Mouse (Mus musculus) lung, adult 2 months (tissue): ENCODE measurements around the gene Acad10. TPM values are rescaled to one million over a fixed set of nuclear protein-coding genes. Genes with fewer than 3 reads are reported as not detected.
A peak's percentile ranks its signal among the peaks of the same experiment; 100 is the strongest.

ENCODE experiments used
- DNase-seq: peaks from one replicate; pipeline ENCODE4 v3.0.0; 2022
- H3K4me1 ChIP-seq: fragments of 200-500 bp; 2 replicates; pipeline ENCODE4 v1.6.1; 2011; ENCODE audit warnings: low read length; ENCODE audit not compliant: control insufficient read depth, insufficient read depth
- H3K4me3 ChIP-seq: fragments of 200-500 bp; replicated peaks from 2 replicates; pipeline ENCODE3; 2011; ENCODE audit warnings: low read depth, mild to moderate bottlenecking, control low read depth, low read length; ENCODE audit errors: extremely low read depth
- CTCF ChIP-seq: fragments of 200-500 bp; IDR thresholded peaks from 2 replicates; pipeline ENCODE4 v1.5.1; 2011; ENCODE audit warnings: mild to moderate bottlenecking, low read length, control low read depth; ENCODE audit not compliant: insufficient read depth
- POLR2A ChIP-seq: fragments of 200-500 bp; IDR thresholded peaks from 2 replicates; pipeline ENCODE4 v1.6.1; 2011; ENCODE audit warnings: low read depth, mild to moderate bottlenecking, control low read depth, low read length, borderline replicate concordance; ENCODE audit errors: extremely low read depth
- WGBS: fragments of 180-500 bp; shearing (Covaris S2); methylation state at CpG from one replicate; pipeline ENCODE4 v1.1.7; 2018; 5-methylcytosine and 5-hydroxymethylcytosine counted together
- polyA plus RNA-seq: library from polyadenylated mRNA; depleted of rRNA; stranded (reverse); fragments of >200 nt; gene quantifications from 2 replicates; pipeline ENCODE4 v1.2.3, GENCODE M21; 2012

Gene Acad10
- polyA plus RNA-seq, 1 experiment = 7.0 TPM

DNA sequence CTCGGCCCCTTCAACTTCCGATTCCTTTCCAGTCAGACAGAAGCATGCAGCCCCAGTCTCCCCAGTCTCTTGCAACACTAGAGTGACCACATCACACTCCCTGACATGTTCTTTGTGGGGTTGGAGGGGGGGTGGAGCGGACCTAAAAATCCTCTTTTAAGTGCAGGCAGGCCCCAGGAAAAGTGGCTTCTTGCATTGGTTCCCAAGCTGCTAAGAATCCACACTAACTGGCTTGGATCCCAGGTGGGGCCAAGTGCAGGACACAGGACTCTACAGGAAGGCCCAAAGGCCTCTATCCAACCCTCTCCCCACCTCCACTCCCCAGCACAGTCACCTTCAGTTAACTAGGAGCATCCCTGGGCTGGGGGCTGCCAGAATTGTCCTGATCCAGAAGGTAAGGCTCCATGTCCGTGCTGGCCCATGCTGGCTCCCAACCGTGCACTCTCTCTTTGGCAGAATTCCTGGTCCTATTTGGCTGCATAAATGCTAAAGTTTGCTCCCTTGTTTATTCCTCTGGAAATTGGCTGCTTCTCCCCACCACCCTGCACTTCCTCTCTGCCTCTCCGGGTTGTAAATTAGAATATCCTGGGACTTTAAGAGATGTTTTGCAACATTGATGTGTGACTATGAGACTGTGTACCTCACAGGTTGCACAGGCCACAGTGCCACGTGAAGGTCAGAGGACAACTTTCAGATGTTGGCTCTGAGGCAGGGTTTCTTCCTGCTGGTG lies 30.3 kb upstream of the Acad10 start:
- TF ChIP-seq POLR2A (no peak), CTCF (no peak)
- Histone ChIP-seq H3K4me1 (no peaks in the 10 kb centered on the region; the same call in 1 of the 2 replicates), H3K4me3 (no peak overlapping the region)
- 42% methylated on average over 7 of the region's 7 CpGs for WGBS
- peak; percentile 24 for DNase-seq

DNA sequence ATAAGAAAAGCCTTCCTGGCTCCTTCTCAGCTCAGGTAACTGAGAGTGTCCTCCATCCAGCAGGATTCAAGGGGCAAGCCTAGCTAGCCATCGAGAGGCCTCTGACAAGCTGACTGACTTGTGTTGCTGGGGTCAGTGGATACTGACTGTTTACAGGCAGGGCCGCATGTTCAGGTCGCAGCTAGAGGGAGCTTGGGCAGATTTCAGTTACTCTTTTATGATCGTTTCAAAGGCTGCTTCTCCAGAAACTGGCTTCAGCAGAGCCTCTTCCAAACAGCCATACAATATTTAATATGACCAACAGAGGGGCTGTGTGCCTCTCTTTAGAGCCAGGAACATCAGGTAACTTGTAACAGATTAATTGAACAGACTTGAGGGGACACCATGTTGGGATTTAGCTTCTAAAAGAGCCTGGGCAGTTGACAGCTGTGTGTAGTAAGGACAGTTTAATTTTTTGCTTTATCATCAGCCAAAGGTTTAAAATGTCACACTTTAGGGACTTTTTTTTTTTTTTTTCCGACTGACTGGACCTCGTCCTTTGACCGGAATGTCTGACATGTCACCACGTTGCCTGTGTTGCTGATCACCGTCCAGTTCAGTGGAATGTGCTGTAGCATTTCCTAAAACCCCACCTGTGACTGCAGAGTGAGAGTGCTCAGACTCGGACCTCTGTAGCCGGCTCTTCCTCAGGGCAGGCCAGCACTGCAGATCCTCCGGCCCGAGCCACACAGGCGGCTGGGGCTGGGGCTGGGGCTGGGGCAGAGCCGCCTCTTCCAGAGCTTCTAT lies 26.0 kb upstream of the Acad10 start:
- TF ChIP-seq CTCF (0 out of 2 replicates have a peak, but pooled peaks have one; percentile 4), POLR2A (no peak)
- Histone ChIP-seq H3K4me1 (no peaks in the 10 kb centered on the region; the same call in 1 of the 2 replicates), H3K4me3 (no peak overlapping the region)
- no peak for DNase-seq
- WGBS = 68% methylated on average over 15 of the region's 15 CpGs

DNA sequence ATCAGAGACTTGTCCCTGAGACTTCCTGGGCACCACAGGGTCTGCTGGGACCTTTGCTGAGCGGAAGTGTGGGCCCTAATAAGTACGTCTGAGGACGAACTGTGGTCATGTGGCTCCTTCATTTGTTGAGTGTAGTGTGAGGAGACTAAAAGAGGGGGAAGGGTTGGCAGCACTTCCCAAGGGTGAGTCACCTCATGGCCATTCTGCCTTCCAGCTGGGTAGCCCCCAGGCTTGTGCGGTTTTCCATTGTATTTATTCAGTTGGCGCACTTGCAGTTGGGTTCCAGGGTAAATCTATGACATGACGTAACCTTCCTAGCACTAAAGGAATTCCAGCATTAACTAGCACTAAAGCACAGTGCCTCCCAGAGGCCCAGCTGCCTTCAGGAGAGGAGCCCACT lies 25.2 kb upstream of the Acad10 start:
- 61% methylated on average over 6 of the region's 6 CpGs for WGBS
- no peak for TF ChIP-seq POLR2A
- TF ChIP-seq CTCF = no peak
- no peaks in the 10 kb centered on the region; the same call in 1 of the 2 replicates for H3K4me1 ChIP-seq
- no peak overlapping the region for H3K4me3 ChIP-seq
- no peak for DNase-seq

DNA sequence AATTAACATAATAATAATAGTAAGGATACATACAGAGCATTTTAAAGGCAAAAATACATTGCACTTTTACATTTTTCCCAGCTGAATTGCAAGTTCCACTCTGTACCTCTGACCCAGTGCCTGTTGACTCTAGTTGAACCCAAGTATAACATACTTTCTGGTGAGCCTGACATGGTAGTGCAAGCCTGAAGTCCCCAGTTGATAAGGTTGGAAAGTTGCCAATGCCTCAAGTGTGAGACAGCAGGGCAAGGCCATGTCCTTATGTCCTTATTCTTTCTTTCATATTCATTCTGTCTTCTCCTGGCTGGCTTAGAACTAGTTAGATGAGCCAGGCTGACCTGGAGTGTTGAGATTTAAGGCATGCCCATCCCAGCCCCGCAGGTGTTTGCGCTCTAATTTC lies 21.9 kb upstream of the Acad10 start:
- no peak for DNase-seq
- no peaks in the 10 kb centered on the region for H3K4me1 ChIP-seq
- WGBS = 100% methylated on average over 2 of the region's 2 CpGs
- TF ChIP-seq CTCF = no peak
- TF ChIP-seq POLR2A = no peak
- no peak overlapping the region for H3K4me3 ChIP-seq

DNA sequence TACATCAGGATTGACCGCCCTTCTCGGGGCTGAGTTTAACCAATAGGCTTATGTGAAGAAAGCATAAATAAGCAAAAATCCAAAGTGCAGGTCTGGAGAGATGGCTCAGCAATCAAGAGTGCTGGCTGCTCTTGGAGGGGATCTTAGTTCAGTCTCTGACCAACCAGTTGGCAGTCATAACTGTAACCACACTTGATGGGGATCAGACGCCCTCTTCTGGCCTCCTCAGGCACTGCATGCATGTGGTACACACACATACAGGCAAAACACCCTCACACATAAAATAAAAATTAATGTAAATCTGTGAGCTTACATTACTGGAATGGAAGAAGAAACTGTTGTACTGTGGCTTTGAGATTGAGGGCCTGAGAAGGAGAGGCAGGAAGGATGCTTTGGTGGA lies 10.1 kb upstream of the Acad10 start:
- DNase-seq = peak; percentile 18
- Histone ChIP-seq H3K4me3 (no peak overlapping the region), H3K4me1 (no peaks in the 10 kb centered on the region)
- WGBS = 79% methylated on average over 3 of the region's 3 CpGs
- TF ChIP-seq CTCF (peak; percentile 52), POLR2A (no peak)

DNA sequence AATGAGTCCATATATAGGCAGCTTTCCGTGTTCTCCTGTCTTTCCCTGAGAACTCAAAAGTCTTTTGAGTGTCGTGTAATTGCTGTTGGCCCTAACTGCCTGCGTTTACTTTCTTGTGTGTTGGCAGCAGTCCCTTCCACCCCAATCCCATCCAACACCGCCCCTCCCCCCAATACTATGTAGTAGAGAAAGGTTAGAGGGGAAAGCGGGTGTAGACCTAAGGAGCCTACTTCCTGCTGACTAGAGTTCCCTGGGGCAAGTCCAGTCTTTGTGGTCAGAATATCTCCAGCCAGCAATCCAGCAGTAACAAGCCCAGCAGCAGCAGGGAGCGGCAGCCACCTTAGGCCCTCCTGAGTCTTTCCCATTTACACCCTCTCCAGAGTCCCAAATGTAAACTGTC lies 8.1 kb upstream of the Acad10 start:
- no peaks in the 10 kb centered on the region for H3K4me1 ChIP-seq
- H3K4me3 ChIP-seq = no peak overlapping the region
- WGBS = 45% methylated on average over 6 of the region's 6 CpGs
- TF ChIP-seq POLR2A (no peak), CTCF (no peak)
- DNase-seq = peak; percentile 15

DNA sequence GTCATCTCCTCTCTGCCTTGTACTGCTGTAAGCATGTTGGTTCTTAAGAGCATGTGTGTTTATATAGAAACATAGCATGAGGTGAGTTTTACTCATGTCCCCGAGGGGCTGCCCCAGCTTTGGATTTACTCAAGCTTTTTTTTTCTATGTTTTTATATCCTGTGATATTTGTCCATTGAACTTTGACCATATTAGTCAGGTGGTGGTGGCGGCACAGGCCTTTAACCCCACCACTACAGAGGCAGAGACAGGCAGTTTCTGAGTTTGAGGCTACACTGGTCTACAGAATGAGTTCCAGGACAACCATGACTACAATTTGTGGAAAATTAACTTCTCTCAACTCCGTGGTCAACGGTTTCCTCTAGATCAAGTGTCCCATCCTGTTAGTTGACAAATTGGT lies 6.8 kb upstream of the Acad10 start:
- 62% methylated on average over 4 of the region's 4 CpGs for WGBS
- no peak overlapping the region for H3K4me3 ChIP-seq
- DNase-seq = no peak
- TF ChIP-seq CTCF (no peak), POLR2A (no peak)
- H3K4me1 ChIP-seq = no peaks in the 10 kb centered on the region

DNA sequence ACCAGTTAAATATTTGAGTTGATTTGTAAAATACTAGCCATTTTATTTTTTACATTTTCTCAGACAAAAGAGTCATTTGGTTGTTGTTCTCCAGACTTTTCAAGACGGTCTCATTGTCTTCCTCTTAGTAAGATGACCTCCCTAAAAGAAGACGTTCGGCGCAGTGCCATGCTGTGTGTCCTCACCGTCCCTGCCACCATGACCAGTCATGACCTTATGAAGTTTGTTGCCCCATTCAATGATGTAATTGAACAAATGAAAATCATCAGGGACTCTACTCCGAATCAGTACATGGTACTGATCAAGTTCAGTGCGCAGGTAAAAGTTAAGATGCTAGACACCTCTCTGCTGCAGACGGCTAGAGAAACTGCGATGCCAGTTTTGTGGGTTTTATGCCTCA lies 4.7 kb upstream of the Acad10 start:
- Histone ChIP-seq H3K4me1 (peaks cover 7% of the 10 kb centered on the region), H3K4me3 (no peak overlapping the region)
- no peak for TF ChIP-seq POLR2A
- TF ChIP-seq CTCF = no peak
- WGBS = 95% methylated on average over 9 of the region's 9 CpGs
- no peak for DNase-seq

DNA sequence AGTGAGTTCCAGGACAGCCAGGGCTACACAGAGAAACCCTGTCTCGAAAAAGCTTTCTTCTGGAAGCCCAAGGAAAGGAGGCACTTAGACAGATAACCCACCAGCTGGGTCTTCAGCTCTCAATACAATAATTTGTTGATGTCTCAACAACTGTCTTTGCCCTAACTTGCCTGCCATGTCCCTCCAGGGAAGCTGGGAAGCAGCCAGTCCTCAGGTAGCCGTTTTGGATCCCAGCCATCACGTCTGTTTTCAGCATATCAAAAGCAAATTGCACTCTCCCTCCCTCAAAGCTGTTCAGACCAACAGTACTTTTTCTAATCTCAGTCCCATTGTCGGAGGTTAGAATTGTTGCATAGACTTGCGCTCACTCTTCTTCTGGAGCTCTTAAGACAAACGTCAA lies 3.8 kb upstream of the Acad10 start:
- DNase-seq = no peak
- H3K4me3 ChIP-seq = no peak overlapping the region
- peaks cover 10% of the 10 kb centered on the region for H3K4me1 ChIP-seq
- no peak for TF ChIP-seq POLR2A
- TF ChIP-seq CTCF = no peak
- WGBS = 85% methylated on average over 6 of the region's 6 CpGs
